ENCODE assay signal across 8 mouse cellular contexts in genomic region chr12:74316344-74316973, GRCm38 (mm10). TPM values are rescaled to one million over a fixed set of nuclear protein-coding genes. Genes with fewer than 3 reads are reported as not detected.
DNase-seq lines count a peak whose midpoint lies in the region; ATAC-seq and TF ChIP-seq lines count a peak whose summit lies in the region.

Gm11042 (minus strand) TSS chr12:74316394.

- peak within 1 kb of the TSS; percentile 63 for H3K27ac ChIP-seq in lung, embryonic 14.5 days (ENCODE audit: low read depth)
- H3K27ac ChIP-seq in heart, embryonic 16.5 days (ENCODE audit: low read length), result no peak within 1 kb of the TSS
- H3K27ac ChIP-seq in liver, embryonic 15.5 days (replicated peaks), result no peak within 1 kb of the TSS

- peak within 1 kb of the TSS; percentile 60 for H3K9ac ChIP-seq in lung, embryonic 14.5 days
- H3K9ac ChIP-seq in heart, embryonic 16.5 days (ENCODE audit: low read length), result peak within 1 kb of the TSS; percentile 78
- no peak within 1 kb of the TSS for H3K9ac ChIP-seq in liver, embryonic 15.5 days

- peak; percentile 50 for DNase-seq in lung, embryonic 14.5 days
- DNase-seq in lung, postnatal 4 days, result no peak
- DNase-seq in cerebellum, postnatal 14 days, result peak; percentile 44 to 58
- DNase-seq in MN1 (ENCODE audit: low spot score), result no peak
- no peak for DNase-seq in layer of hippocampus, adult 9-11 months
- DNase-seq in thymus, postnatal 36 days, result no peak

- no peaks in the 10 kb centered on the region for H3K4me1 ChIP-seq in lung, embryonic 14.5 days (ENCODE audit: insufficient read depth)
- peaks cover 2% of the 10 kb centered on the region; the same call in 1 of the 2 replicates for H3K4me1 ChIP-seq in heart, embryonic 16.5 days (ENCODE audit: control insufficient read depth, insufficient read depth, low read length)
- no peaks in the 10 kb centered on the region for H3K4me1 ChIP-seq in liver, embryonic 15.5 days (replicated peaks)

- H3K9me3 ChIP-seq in lung, embryonic 14.5 days (ENCODE audit: low read depth, low read length), result no peaks in the 10 kb centered on the region
- no peaks in the 10 kb centered on the region for H3K9me3 ChIP-seq in heart, embryonic 16.5 days (replicated peaks; ENCODE audit: control insufficient read depth, low read length)
- no peaks in the 10 kb centered on the region for H3K9me3 ChIP-seq in liver, embryonic 15.5 days (replicated peaks)

- TF ChIP-seq CTCF in lung, embryonic 14.5 days (IDR thresholded peaks at IDR 0.05; ENCODE audit: low read depth), result no peak

- peak; percentile 73 for ATAC-seq in lung, embryonic 14.5 days (ENCODE audit: insufficient read depth)
- peak; percentile 47 for ATAC-seq in heart, embryonic 16.5 days (replicated peaks; ENCODE audit: extremely low read depth, insufficient read depth, low FRiP score)
- ATAC-seq in liver, embryonic 15.5 days (ENCODE audit: insufficient read depth), result no peak

- no peaks in the 10 kb centered on the region for H3K27me3 ChIP-seq in lung, embryonic 14.5 days (ENCODE audit: insufficient read depth, low read length)
- H3K27me3 ChIP-seq in heart, embryonic 16.5 days (ENCODE audit: control insufficient read depth, insufficient read depth, low read length), result no peaks in the 10 kb centered on the region
- no peaks in the 10 kb centered on the region for H3K27me3 ChIP-seq in liver, embryonic 15.5 days

- H3K4me2 ChIP-seq in lung, embryonic 14.5 days, result peak within 1 kb of the TSS; percentile 67
- H3K4me2 ChIP-seq in heart, embryonic 16.5 days (ENCODE audit: low read depth, low read length), result peak within 1 kb of the TSS; percentile 78
- peak within 1 kb of the TSS; percentile 54 for H3K4me2 ChIP-seq in liver, embryonic 15.5 days

- peak within 1 kb of the TSS; percentile 47 for H3K4me3 ChIP-seq in lung, embryonic 14.5 days (ENCODE audit: low read depth, low read length)
- peak within 1 kb of the TSS; percentile 72 for H3K4me3 ChIP-seq in heart, embryonic 16.5 days (ENCODE audit: low read length)
- H3K4me3 ChIP-seq in liver, embryonic 15.5 days (replicated peaks), result peak within 1 kb of the TSS; percentile 49

- 32% methylated on average over 16 of the region's 18 CpGs for WGBS in lung, embryonic 14.5 days
- WGBS in heart, embryonic 16.5 days, result 30% methylated on average over 18 of the region's 18 CpGs
- 30% methylated on average over 15 of the region's 18 CpGs for WGBS in liver, embryonic 15.5 days (ENCODE audit: insufficient replicate concordance)

- no peaks in the 10 kb centered on the region for H3K36me3 ChIP-seq in lung, embryonic 14.5 days (ENCODE audit: insufficient read depth)
- H3K36me3 ChIP-seq in heart, embryonic 16.5 days (ENCODE audit: control insufficient read depth, insufficient read depth), result no peaks in the 10 kb centered on the region
- no peaks in the 10 kb centered on the region for H3K36me3 ChIP-seq in liver, embryonic 15.5 days (replicated peaks)

RNA-seq across cellular contexts. Expression of gene Gm11042, which starts in this region (rescaled TPM):
- not detected in 2 replicates for polyA plus RNA-seq in lung, embryonic 14.5 days (2014; fragmentation: Nextera tagmentation; extraction: Ambion mirVana)
- not detected in 2 replicates for polyA plus RNA-seq in heart, embryonic 16.5 days (2015; fragmentation: Nextera tagmentation; extraction: Ambion mirVana)
- not detected in 2 replicates for polyA plus RNA-seq in liver, embryonic 15.5 days (2015; fragmentation: Nextera tagmentation; extraction: Ambion mirVana)

Comparison
In these comparisons a context has a peak if more than half of its experiments do, and no peak if none do; other contexts are left out.
1. Peak in DNase-seq, ATAC-seq, H3K4me3 ChIP-seq, H3K27ac ChIP-seq, H3K9ac ChIP-seq and H3K4me2 ChIP-seq in lung, embryonic 14.5 days; RNA of the gene not detected or under 1 TPM.
2. Peak in ATAC-seq, H3K4me3 ChIP-seq, H3K9ac ChIP-seq and H3K4me2 ChIP-seq in heart, embryonic 16.5 days; RNA of the gene not detected or under 1 TPM.
3. DNase-seq: peak in cerebellum, postnatal 14 days (2 of 2); none in lung, postnatal 4 days (0 of 2), MN1 (single experiment), layer of hippocampus, adult 9-11 months (single experiment) and thymus, postnatal 36 days (0 of 2).
4. Peak in every context shown above with its lines, with median percentiles within 50 percentile points of each other: H3K4me2 ChIP-seq and H3K4me3 ChIP-seq.